Comparison of ENCODE assay signal across 22 mouse cellular contexts in the genomic region with DNA sequence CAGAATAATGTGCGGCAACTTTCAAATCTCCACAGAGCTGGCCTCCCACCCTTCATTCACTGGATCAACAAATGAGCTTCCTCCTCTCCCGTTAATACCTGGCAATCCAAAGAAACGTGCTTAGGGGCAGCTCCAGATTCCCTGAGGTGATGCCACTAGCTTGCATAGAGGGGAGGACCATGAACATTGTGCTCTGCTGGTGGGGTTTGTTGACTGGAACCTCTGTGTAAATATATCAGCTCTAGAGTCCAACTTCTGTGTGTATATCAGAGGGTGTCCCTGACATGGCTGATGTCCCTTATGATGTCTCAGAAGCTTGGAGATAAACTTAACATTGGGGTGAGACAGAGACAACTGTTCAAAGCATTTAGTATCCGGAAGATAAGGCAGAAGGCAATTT.
DNase-seq lines count a peak whose midpoint lies in the region; ATAC-seq and TF ChIP-seq lines count a peak whose summit lies in the region.
"Had no signal": no experiment of that assay in that cellular context is flagged by ENCODE, and none has a peak within 500 bp of the region (broad histone marks: within the 10 kb centered on the region; RNA-seq: fewer than 3 reads in every experiment).

No protein-coding gene starts in this region.

- no peak for TF ChIP-seq EP300 in liver, postnatal 0 days (IDR thresholded peaks at IDR 0.05; ENCODE audit: low read depth)

- no peaks in the 10 kb centered on the region for H3K36me3 ChIP-seq in liver, embryonic 15.5 days (replicated peaks)
- no peaks in the 10 kb centered on the region for H3K36me3 ChIP-seq in liver, embryonic 12.5 days
- H3K36me3 ChIP-seq in liver, embryonic 16.5 days (ENCODE audit: control insufficient read depth, insufficient read depth) = no peaks in the 10 kb centered on the region
- H3K36me3 ChIP-seq in liver, embryonic 11.5 days (ENCODE audit: control insufficient read depth, insufficient read depth, low read length) = no peaks in the 10 kb centered on the region
- no peaks in the 10 kb centered on the region for H3K36me3 ChIP-seq in liver, postnatal 0 days (replicated peaks; ENCODE audit: insufficient read depth, low read length)
- no peaks in the 10 kb centered on the region for H3K36me3 ChIP-seq in midbrain, embryonic 11.5 days (ENCODE audit: control insufficient read depth, insufficient read depth, low read length)
- no peaks in the 10 kb centered on the region for H3K36me3 ChIP-seq in midbrain, embryonic 15.5 days (replicated peaks)
- H3K36me3 ChIP-seq: G1E had no signal

- no peak overlapping the region for H3K4me3 ChIP-seq in liver, embryonic 15.5 days (replicated peaks)
- no peak overlapping the region for H3K4me3 ChIP-seq in liver, embryonic 12.5 days
- H3K4me3 ChIP-seq in liver, embryonic 16.5 days (ENCODE audit: low read depth, low read length) = no peak overlapping the region
- no peak overlapping the region for H3K4me3 ChIP-seq in liver, embryonic 11.5 days (ENCODE audit: low read depth, low read length)
- no peak overlapping the region for H3K4me3 ChIP-seq in liver, postnatal 0 days (ENCODE audit: low read depth, low read length)
- no peak overlapping the region for H3K4me3 ChIP-seq in midbrain, embryonic 11.5 days (ENCODE audit: low read depth, low read length)
- H3K4me3 ChIP-seq in midbrain, embryonic 15.5 days = no peak overlapping the region

- no peaks in the 10 kb centered on the region for H3K27me3 ChIP-seq in liver, embryonic 15.5 days
- H3K27me3 ChIP-seq in liver, embryonic 12.5 days (replicated peaks) = no peaks in the 10 kb centered on the region
- H3K27me3 ChIP-seq in liver, embryonic 16.5 days (ENCODE audit: control insufficient read depth, insufficient read depth, low read depth, low read length) = no peaks in the 10 kb centered on the region
- no peaks in the 10 kb centered on the region for H3K27me3 ChIP-seq in liver, embryonic 11.5 days (replicated peaks; ENCODE audit: control insufficient read depth, insufficient read depth, low read length)
- no peaks in the 10 kb centered on the region for H3K27me3 ChIP-seq in liver, postnatal 0 days (ENCODE audit: insufficient read depth, low read length)
- H3K27me3 ChIP-seq in midbrain, embryonic 11.5 days (ENCODE audit: control insufficient read depth, insufficient read depth, low read length) = no peaks in the 10 kb centered on the region
- no peaks in the 10 kb centered on the region for H3K27me3 ChIP-seq in midbrain, embryonic 15.5 days (replicated peaks)
- H3K27me3 ChIP-seq: CH12.LX, Patski had no signal

- H3K27ac ChIP-seq in liver, embryonic 15.5 days (replicated peaks) = no peak overlapping the region
- no peak overlapping the region for H3K27ac ChIP-seq in liver, embryonic 12.5 days
- H3K27ac ChIP-seq in liver, embryonic 16.5 days (ENCODE audit: low read length) = no peak overlapping the region
- H3K27ac ChIP-seq in liver, embryonic 11.5 days (ENCODE audit: low read depth, low read length) = no peak overlapping the region
- H3K27ac ChIP-seq in liver, postnatal 0 days (ENCODE audit: low read depth) = no peak overlapping the region
- no peak overlapping the region for H3K27ac ChIP-seq in midbrain, embryonic 11.5 days (ENCODE audit: low read depth, low read length)
- H3K27ac ChIP-seq in midbrain, embryonic 15.5 days = no peak overlapping the region

- H3K9me3 ChIP-seq in liver, embryonic 15.5 days (replicated peaks) = no peaks in the 10 kb centered on the region
- no peaks in the 10 kb centered on the region for H3K9me3 ChIP-seq in liver, embryonic 12.5 days (replicated peaks)
- no peaks in the 10 kb centered on the region for H3K9me3 ChIP-seq in liver, embryonic 16.5 days (replicated peaks; ENCODE audit: control insufficient read depth, low read length)
- no peaks in the 10 kb centered on the region for H3K9me3 ChIP-seq in liver, embryonic 11.5 days (ENCODE audit: control insufficient read depth, low read length)
- H3K9me3 ChIP-seq in liver, postnatal 0 days (ENCODE audit: low read length) = no peaks in the 10 kb centered on the region
- H3K9me3 ChIP-seq in midbrain, embryonic 11.5 days (ENCODE audit: control insufficient read depth, low read length) = no peaks in the 10 kb centered on the region
- no peaks in the 10 kb centered on the region for H3K9me3 ChIP-seq in midbrain, embryonic 15.5 days
- H3K9me3 ChIP-seq: G1E had no signal

- TF ChIP-seq CTCF in liver, postnatal 0 days (IDR thresholded peaks at IDR 0.05; ENCODE audit: low read depth) = no peak

- H3K9ac ChIP-seq in liver, embryonic 15.5 days = no peak overlapping the region
- H3K9ac ChIP-seq in liver, embryonic 12.5 days = no peak overlapping the region
- no peak overlapping the region for H3K9ac ChIP-seq in liver, embryonic 16.5 days (ENCODE audit: low read depth, low read length)
- no peak overlapping the region for H3K9ac ChIP-seq in liver, embryonic 11.5 days (ENCODE audit: low read depth, low read length)
- no peak overlapping the region for H3K9ac ChIP-seq in liver, postnatal 0 days (replicated peaks)
- no peak overlapping the region for H3K9ac ChIP-seq in midbrain, embryonic 11.5 days (ENCODE audit: low read length)
- no peak overlapping the region for H3K9ac ChIP-seq in midbrain, embryonic 15.5 days

- ATAC-seq in liver, embryonic 15.5 days (ENCODE audit: insufficient read depth) = peak; percentile 61; the same call in 1 of the 2 replicates
- ATAC-seq in liver, embryonic 12.5 days = no peak
- peak; percentile 83 for ATAC-seq in liver, embryonic 16.5 days (ENCODE audit: low read depth)
- ATAC-seq in liver, embryonic 11.5 days (replicated peaks; ENCODE audit: low FRiP score) = no peak
- ATAC-seq in liver, postnatal 0 days = peak; percentile 72
- no peak for ATAC-seq in midbrain, embryonic 11.5 days (ENCODE audit: low FRiP score)
- ATAC-seq in midbrain, embryonic 15.5 days (replicated peaks) = no peak
- ATAC-seq: activated CD4-positive, CD25-positive, alpha-beta regulatory T cell, adult 4 months; CD4-positive, CD25-positive, alpha-beta regulatory T cell, adult 4 months; Patski had no signal

- no peak overlapping the region for H3K4me2 ChIP-seq in liver, embryonic 15.5 days
- no peak overlapping the region for H3K4me2 ChIP-seq in liver, embryonic 12.5 days
- H3K4me2 ChIP-seq in liver, embryonic 16.5 days (ENCODE audit: low read depth, low read length) = no peak overlapping the region
- H3K4me2 ChIP-seq in liver, embryonic 11.5 days = no peak overlapping the region
- no peak overlapping the region for H3K4me2 ChIP-seq in liver, postnatal 0 days (ENCODE audit: low read depth, low read length)
- no peak overlapping the region for H3K4me2 ChIP-seq in midbrain, embryonic 11.5 days
- H3K4me2 ChIP-seq in midbrain, embryonic 15.5 days = no peak overlapping the region

- H3K4me1 ChIP-seq in liver, embryonic 15.5 days (replicated peaks) = no peaks in the 10 kb centered on the region
- H3K4me1 ChIP-seq in liver, embryonic 12.5 days = no peaks in the 10 kb centered on the region
- H3K4me1 ChIP-seq in liver, embryonic 16.5 days (ENCODE audit: control insufficient read depth, low read depth, low read length) = no peaks in the 10 kb centered on the region
- H3K4me1 ChIP-seq in liver, embryonic 11.5 days (replicated peaks; ENCODE audit: control insufficient read depth, insufficient read depth, low read length) = no peaks in the 10 kb centered on the region
- peaks cover 5% of the 10 kb centered on the region; the same call in 1 of the 2 replicates for H3K4me1 ChIP-seq in liver, postnatal 0 days (ENCODE audit: insufficient read depth)
- H3K4me1 ChIP-seq in midbrain, embryonic 11.5 days (ENCODE audit: control insufficient read depth, insufficient read depth, low read length) = no peaks in the 10 kb centered on the region
- no peaks in the 10 kb centered on the region for H3K4me1 ChIP-seq in midbrain, embryonic 15.5 days

- 54% methylated on average over 4 of the region's 4 CpGs for WGBS in liver, embryonic 15.5 days (ENCODE audit: insufficient replicate concordance)
- WGBS in liver, embryonic 12.5 days (ENCODE audit: insufficient replicate concordance) = 70% methylated on average over 4 of the region's 4 CpGs
- WGBS in liver, embryonic 16.5 days (ENCODE audit: insufficient replicate concordance) = 55% methylated on average over 4 of the region's 4 CpGs
- WGBS in liver, embryonic 11.5 days = 64% methylated on average over 4 of the region's 4 CpGs
- 59% methylated on average over 4 of the region's 4 CpGs for WGBS in liver, postnatal 0 days (ENCODE audit: insufficient replicate concordance)
- 82% methylated on average over 4 of the region's 4 CpGs for WGBS in midbrain, embryonic 11.5 days
- WGBS in midbrain, embryonic 15.5 days = 86% methylated on average over 4 of the region's 4 CpGs

- no peak for DNase-seq in liver, embryonic 11.5 days (ENCODE audit: low spot score)
- no peak for DNase-seq in liver, postnatal 0 days
- DNase-seq in liver = no peak
- peak; percentile 70 for DNase-seq in midbrain, embryonic 11.5 days (ENCODE audit: low spot score, missing footprints)
- DNase-seq: adrenal gland, adult 2 months; adrenal gland, adult 8-10 months; adrenal gland, postnatal 10 days; adrenal gland, postnatal 14 days; adrenal gland, postnatal 25 days; adrenal gland, postnatal 36 days; B cell, adult 2 months; cerebellum, adult 11 months; cerebellum, adult 11-12 months had no signal

Comparison
In these comparisons a context has a peak if more than half of its experiments do, and no peak if none do; other contexts are left out.
1. ATAC-seq: peak in liver, embryonic 15.5 days (single experiment), liver, embryonic 16.5 days (single experiment) and liver, postnatal 0 days (single experiment); none in liver, embryonic 12.5 days (single experiment), liver, embryonic 11.5 days (single experiment), midbrain, embryonic 11.5 days (single experiment) and midbrain, embryonic 15.5 days (single experiment).